Mouse (Mus musculus) MEL (cell line): ENCODE results near the gene Rnd2. TPM values are rescaled to one million over a fixed set of nuclear protein-coding genes. Genes with fewer than 3 reads are reported as not detected.

Experiments
- DNase-seq: peaks from one replicate; pipeline ENCODE4 v3.0.0; 2011; ENCODE audit warnings: low read depth, low spot score
- H3K27ac ChIP-seq: 2 replicates; pipeline ENCODE4 v1.5.1; 2012; ENCODE audit warnings: low read depth, mild to moderate bottlenecking, control low read depth, low read length, moderate library complexity; ENCODE audit not compliant: control insufficient read depth
- H3K27me3 ChIP-seq, 2 experiments: fragments of 150-350 bp in 1 of 2; sonication (generic) in 1 of 2; 2 replicates each; pipeline ENCODE4 v1.6.1; 2012; ENCODE audit warnings: low read length in 2 of 2, mild to moderate bottlenecking in 2 of 2, improper control_type of control experiment in 1 of 2, moderate library complexity in 1 of 2; ENCODE audit not compliant: insufficient read depth in 2 of 2, control insufficient read depth in 1 of 2
- H3K36me3 ChIP-seq, 2 experiments: 2 replicates each; pipeline ENCODE4 v1.6.1; 2012 to 2014; ENCODE audit warnings: low read length in 2 of 2, improper control_type of control experiment in 1 of 2, inconsistent platforms in 1 of 2, mild to moderate bottlenecking in 1 of 2; ENCODE audit not compliant: insufficient read depth in 2 of 2, control insufficient read depth in 1 of 2
- H3K4me1 ChIP-seq, 2 experiments: fragments of 150-350 bp in 1 of 2; sonication (generic) in 1 of 2; 2 replicates each; pipeline ENCODE4 v1.6.1; 2012; ENCODE audit warnings: low read length in 2 of 2, improper control_type of control experiment in 1 of 2, mild to moderate bottlenecking in 1 of 2; ENCODE audit not compliant: insufficient read depth in 2 of 2, control insufficient read depth in 1 of 2
- H3K4me3 ChIP-seq, 2 experiments: fragments of 150-350 bp in 1 of 2; sonication (generic) in 1 of 2; 2 replicates each; pipeline ENCODE4 v1.5.1; 2012; ENCODE audit warnings: low read depth in 2 of 2, low read length in 2 of 2, mild to moderate bottlenecking in 2 of 2, moderate library complexity in 2 of 2, control low read depth in 1 of 2, improper control_type of control experiment in 1 of 2; ENCODE audit not compliant: control insufficient read depth in 1 of 2, insufficient read depth in 1 of 2
- H3K79me2 ChIP-seq: 2 replicates; pipeline ENCODE4 v1.6.1; 2012; ENCODE audit warnings: mild to moderate bottlenecking, low read length, moderate library complexity; ENCODE audit not compliant: control insufficient read depth, poor library complexity, insufficient read depth
- H3K9ac ChIP-seq: 2 replicates; pipeline ENCODE4 v1.6.1; 2012; ENCODE audit warnings: low read depth, mild to moderate bottlenecking, control low read depth, low read length, moderate library complexity; ENCODE audit not compliant: control insufficient read depth, poor library complexity, severe bottlenecking
- H3K9me3 ChIP-seq: fragments of 150-350 bp; sonication (generic); replicated peaks from 2 replicates; pipeline ENCODE4 v1.6.1; 2012; ENCODE audit warnings: mild to moderate bottlenecking, low read length, improper control_type of control experiment, moderate library complexity; ENCODE audit not compliant: insufficient read depth
- BHLHE40 ChIP-seq: IDR thresholded peaks from 2 replicates; pipeline ENCODE4 v1.6.1; 2012; ENCODE audit warnings: low read depth, mild to moderate bottlenecking, inconsistent platforms, low read length, improper control_type of control experiment, borderline replicate concordance
- CHD1 ChIP-seq: IDR thresholded peaks from 2 replicates; pipeline ENCODE4 v1.6.1; 2012; ENCODE audit warnings: low read depth, mild to moderate bottlenecking, inconsistent platforms, low read length, improper control_type of control experiment
- CHD2 ChIP-seq: IDR thresholded peaks from 2 replicates; pipeline ENCODE4 v1.6.1; 2011; ENCODE audit warnings: low read length, improper control_type of control experiment
- CTCF ChIP-seq, 3 experiments: IDR thresholded peaks in 2 of 3; conservative IDR thresholded peaks in 1 of 3; 2 replicates each; pipeline ENCODE4 v1.5.1; 2011 to 2012; ENCODE audit warnings: low read length in 3 of 3, low read depth in 2 of 3, mild to moderate bottlenecking in 2 of 3, improper control_type of control experiment in 1 of 3, inconsistent platforms in 1 of 3, mixed read lengths in 1 of 3, moderate library complexity in 1 of 3; ENCODE audit not compliant: control insufficient read depth in 1 of 3, insufficient read depth in 1 of 3, poor library complexity in 1 of 3, severe bottlenecking in 1 of 3
- E2F4 ChIP-seq: IDR thresholded peaks from 2 replicates; pipeline ENCODE4 v1.6.1; 2011; ENCODE audit warnings: low read depth, low read length, improper control_type of control experiment, borderline replicate concordance
- ELF1 ChIP-seq: IDR thresholded peaks from 2 replicates; pipeline ENCODE4 v1.6.1; 2014; ENCODE audit warnings: low read depth, mild to moderate bottlenecking, inconsistent platforms, low read length, improper control_type of control experiment, moderate library complexity
- EP300 ChIP-seq, 2 experiments: IDR thresholded peaks; 2 replicates each; pipeline ENCODE4 v1.6.1; 2011; ENCODE audit warnings: improper control_type of control experiment in 2 of 2, low read length in 2 of 2, low read depth in 1 of 2, mild to moderate bottlenecking in 1 of 2
- ETS1 ChIP-seq: IDR thresholded peaks from 2 replicates; pipeline ENCODE4 v1.6.1; 2012; ENCODE audit warnings: low read depth, mild to moderate bottlenecking, inconsistent platforms, low read length, improper control_type of control experiment, moderate library complexity
- GATA1 ChIP-seq: IDR thresholded peaks from 2 replicates; pipeline ENCODE4 v1.6.1; 2011; ENCODE audit warnings: low read depth, low read length, improper control_type of control experiment
- HCFC1 ChIP-seq: IDR thresholded peaks from 2 replicates; pipeline ENCODE4 v1.6.1; 2012; ENCODE audit warnings: low read depth, mild to moderate bottlenecking, inconsistent platforms, low read length, improper control_type of control experiment, moderate library complexity
- JUND ChIP-seq: IDR thresholded peaks from 2 replicates; pipeline ENCODE4 v1.6.1; 2011; ENCODE audit warnings: low read depth, mild to moderate bottlenecking, improper control_type of control experiment, low read length
- MAZ ChIP-seq: IDR thresholded peaks from 2 replicates; pipeline ENCODE4 v1.6.1; 2012; ENCODE audit warnings: low read depth, mild to moderate bottlenecking, inconsistent platforms, low read length, improper control_type of control experiment
- MEF2A ChIP-seq: IDR thresholded peaks from 2 replicates; pipeline ENCODE4 v1.6.1; 2014; ENCODE audit warnings: low read depth, mild to moderate bottlenecking, inconsistent platforms, low read length, improper control_type of control experiment; ENCODE audit not compliant: poor library complexity, insufficient replicate concordance, severe bottlenecking; ENCODE audit errors: extremely low read depth
- MXI1 ChIP-seq: IDR thresholded peaks from 2 replicates; pipeline ENCODE4 v1.6.1; 2011; ENCODE audit warnings: mild to moderate bottlenecking, low read depth, low read length, improper control_type of control experiment
- MYB ChIP-seq: IDR thresholded peaks from 2 replicates; pipeline ENCODE4 v1.6.1; 2011; ENCODE audit warnings: mild to moderate bottlenecking, low read depth, low read length, improper control_type of control experiment
- POLR2A ChIP-seq, 2 experiments: IDR thresholded peaks; 2 replicates each; pipeline ENCODE4 v1.6.1; 2011 to 2012; ENCODE audit warnings: low read length in 2 of 2, mild to moderate bottlenecking in 2 of 2, control low read depth in 1 of 2, improper control_type of control experiment in 1 of 2, low read depth in 1 of 2, moderate library complexity in 1 of 2; ENCODE audit not compliant: control insufficient read depth in 1 of 2, insufficient read depth in 1 of 2, poor library complexity in 1 of 2
- RCOR1 ChIP-seq: IDR thresholded peaks from 2 replicates; pipeline ENCODE4 v1.6.1; 2012; ENCODE audit warnings: low read depth, mild to moderate bottlenecking, inconsistent platforms, low read length, improper control_type of control experiment
- SIN3A ChIP-seq: IDR thresholded peaks from 2 replicates; pipeline ENCODE4 v1.6.1; 2012; ENCODE audit warnings: low read length, improper control_type of control experiment, inconsistent platforms
- UBTF ChIP-seq: IDR thresholded peaks from 2 replicates; pipeline ENCODE4 v1.6.1; 2012; ENCODE audit warnings: low read depth, mild to moderate bottlenecking, inconsistent platforms, low read length, improper control_type of control experiment, moderate library complexity, borderline replicate concordance; ENCODE audit not compliant: insufficient read depth
- ZC3H11A ChIP-seq: IDR thresholded peaks from 2 replicates; pipeline ENCODE4 v1.6.1; 2012; ENCODE audit warnings: low read depth, mild to moderate bottlenecking, inconsistent platforms, low read length, improper control_type of control experiment
- polyA plus RNA-seq, 2 experiments: library from polyadenylated mRNA; stranded (reverse) in 1 of 2; unstranded in 1 of 2; fragments of >175 nt in 1 of 2; fragments of >200 nt in 1 of 2; gene quantifications; 2 replicates each; pipeline versions ENCODE4 v1.2.1 to v1.2.4; 2012; ENCODE audit warnings: low replicate concordance in 2 of 2, low read depth in 1 of 2; ENCODE audit not compliant: insufficient read length in 2 of 2, insufficient read depth in 1 of 2, missing spikeins in 1 of 2
- total RNA-seq: library from RNA; depleted of rRNA; stranded (reverse); fragments of 300-350 nt; gene quantifications from 2 replicates; pipeline ENCODE4 v1.2.3, GENCODE M21; 2012

The Rnd2 gene
- total and polyA plus RNA-seq, 3 experiments, result 4.2 to 18.6 TPM; not detected in 1

- no peaks in the 10 kb centered on the region for H3K9me3 ChIP-seq
- no peaks in the 10 kb centered on the region; a peak in 1 of 4 replicates for H3K36me3 ChIP-seq
- H3K79me2 ChIP-seq, result no peaks in the 10 kb centered on the region
- H3K4me1 ChIP-seq, result no peaks in the 10 kb centered on the region
- H3K4me3 ChIP-seq, result no peak overlapping the region
- no peak for DNase-seq
- no peak for TF ChIP-seq SIN3A
- TF ChIP-seq ZC3H11A, result no peak
- TF ChIP-seq E2F4, result no peak
- no peak for TF ChIP-seq RCOR1
- TF ChIP-seq MYB, result no peak
- no peak overlapping the region for H3K9ac ChIP-seq
- no peak overlapping the region for H3K27ac ChIP-seq
- H3K27me3 ChIP-seq, result no peaks in the 10 kb centered on the region
These were observed 12.4 kb downstream of the Rnd2 start for GRCm38 (mm10) chr11:101477194-101477551.

GRCm38 (mm10) chr11:101477552-101478211 lies 12.9 kb downstream of the Rnd2 start:
- no peaks in the 10 kb centered on the region; a peak in 1 of 4 replicates for H3K36me3 ChIP-seq
- no peaks in the 10 kb centered on the region for H3K9me3 ChIP-seq
- no peak overlapping the region for H3K9ac ChIP-seq
- H3K27me3 ChIP-seq, result no peaks in the 10 kb centered on the region
- no peak overlapping the region for H3K4me3 ChIP-seq
- no peaks in the 10 kb centered on the region for H3K79me2 ChIP-seq
- H3K27ac ChIP-seq, result no peak overlapping the region
- TF ChIP-seq BHLHE40, result no peak
- no peak for DNase-seq
- no peaks in the 10 kb centered on the region for H3K4me1 ChIP-seq

- H3K79me2 ChIP-seq, result no peaks in the 10 kb centered on the region
- H3K4me1 ChIP-seq, result peaks cover under 1 to 6% of the 10 kb centered on the region in 2 experiments
- no peak overlapping the region for H3K27ac ChIP-seq
- peaks cover 0 to 6% of the 10 kb centered on the region in 2 experiments; a peak in 2 of 4 replicates for H3K36me3 ChIP-seq
- no peak overlapping the region for H3K9ac ChIP-seq
- H3K9me3 ChIP-seq, result no peaks in the 10 kb centered on the region
- H3K4me3 ChIP-seq, result no peak overlapping the region
- no peak for DNase-seq
- TF ChIP-seq GATA1 (no peak), ETS1 (no peak), CTCF (IDR thresholded peaks at IDR 0.05 in 2 of 3, conservative IDR thresholded peaks at IDR 0.05 in 1 of 3; ENCODE audit: control insufficient read depth in 1 of 3, insufficient read depth in 1 of 3, low read depth in 2 of 3, low read length in 3 of 3, poor library complexity in 1 of 3, severe bottlenecking in 1 of 3) (no peak), HCFC1 (no peak), POLR2A (IDR thresholded peaks at IDR 0.05; ENCODE audit: control insufficient read depth in 1 of 2, insufficient read depth in 1 of 2, low read depth in 1 of 2, low read length in 2 of 2, poor library complexity in 1 of 2) (no peak), EP300 (IDR thresholded peaks at IDR 0.05; ENCODE audit: low read depth in 1 of 2, low read length in 2 of 2) (no peak), BHLHE40 (no peak), CHD1 (no peak), E2F4 (no peak), ELF1 (no peak), MAZ (no peak), MEF2A (no peak), CHD2 (no peak), MXI1 (no peak), JUND (no peak), UBTF (no peak)
- no peaks in the 10 kb centered on the region for H3K27me3 ChIP-seq
These were observed 14.4 kb downstream of the Rnd2 start for GRCm38 (mm10) chr11:101479171-101479635.
